Mouse (Mus musculus): ENCODE data around the gene Ighmbp2. TPM values are rescaled to one million over a fixed set of nuclear protein-coding genes. Genes with fewer than 3 reads are reported as not detected.

Ighmbp2 gene
- polyA plus RNA-seq (2012; rRNA removed; ENCODE audit: low replicate concordance), result 6.3 and 7.0 TPM in 2 replicates

GRCm38 (mm10) chr19:3282572-3283467, at the start of gene Ighmbp2, which contains the start of gene Mrpl21:
Gene Ighmbp2, minus strand, starts transcription at chr19:3283017.
Gene Mrpl21, plus strand, starts transcription at chr19:3282901.

GRCm38 (mm10) chr19:3322261-3322969, 39.6 kb upstream of the Ighmbp2 start, which contains the start of gene Cpt1a:
Gene Cpt1a, plus strand, starts transcription at chr19:3322334.

Other genes with a start within 250 kb of the Ighmbp2 start
- gene Mrpl21, start 116 bp downstream of the Ighmbp2 start, polyA plus RNA-seq (2012; rRNA removed; ENCODE audit: low replicate concordance), result 40.4 and 41.6 TPM in 2 replicates
- gene Cpt1a, start 39.3 kb upstream of the Ighmbp2 start, polyA plus RNA-seq (2012; rRNA removed; ENCODE audit: low replicate concordance), result 65.2 and 74.6 TPM in 2 replicates
- 0.22 and 0.65 TPM in 2 replicates for gene Tesmin, start 105.8 kb upstream of the Ighmbp2 start, polyA plus RNA-seq (2012; rRNA removed; ENCODE audit: low replicate concordance)
- 0.92 TPM in 1 of 2 replicates, not detected in the other for gene Gal, start 131.5 kb upstream of the Ighmbp2 start, polyA plus RNA-seq (2012; rRNA removed; ENCODE audit: low replicate concordance)

Data from mammary gland, adult 2 months (tissue).